Mouse (Mus musculus): Measurements from ENCODE around the gene Dhrs11.
"Not testable (repeated sequence)": the region's sequence is repeated elsewhere in the genome, so short reads cannot be mapped to it uniquely, and the experiment has no call there.

DNA sequence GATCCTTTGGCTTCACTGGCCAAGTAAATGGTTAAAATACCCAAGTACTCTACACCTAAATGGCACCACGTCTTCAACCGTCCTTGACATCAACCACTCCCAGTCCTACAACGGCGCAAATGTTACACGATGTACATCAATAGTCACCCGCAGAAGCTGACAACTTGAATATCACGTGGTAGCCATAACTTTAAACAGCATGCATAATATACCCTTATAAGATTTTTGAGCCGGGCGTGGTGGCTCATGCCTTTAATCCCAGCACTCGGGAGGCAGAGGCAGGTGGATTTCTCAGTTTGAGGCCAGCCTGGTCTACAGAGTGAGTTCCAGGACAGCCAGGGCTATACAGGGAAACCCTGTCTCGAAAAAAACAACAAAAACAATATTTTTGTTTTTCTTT, 701 bp upstream of the Dhrs11 start:
- TF ChIP-seq POLR2A (IDR thresholded peaks at IDR 0.05; ENCODE audit: control insufficient read depth, extremely low read depth, insufficient read depth, low read length, poor library complexity); CTCF (IDR thresholded peaks at IDR 0.05; ENCODE audit: borderline replicate concordance, control insufficient read depth, extremely low read depth, insufficient read depth, low read length, poor library complexity): not testable (repeated sequence)
